Mouse (Mus musculus) small intestine, adult 2 months (tissue): ENCODE measurements at regions not wholly inside any gene's neighbourhood (a gene's known extent, or its start where the extent isn't known, plus 50 kb on each side); places are given as distances from the start of the nearest gene placed in this dataset.

ENCODE experiments used
- CTCF ChIP-seq: fragments of 200-500 bp; IDR thresholded peaks from 2 replicates; pipeline ENCODE4 v1.5.1; 2012; ENCODE audit warnings: low read depth, mild to moderate bottlenecking, control low read depth, inconsistent platforms, low read length, moderate library complexity, mixed read lengths; ENCODE audit not compliant: insufficient replicate concordance, insufficient read length; ENCODE audit errors: extremely low read depth
- POLR2A ChIP-seq: fragments of 200-500 bp; IDR thresholded peaks from 2 replicates; pipeline ENCODE4 v1.6.1; 2012; ENCODE audit warnings: low read depth, mild to moderate bottlenecking, control low read depth, inconsistent platforms, low read length, moderate library complexity

- no peak for TF ChIP-seq CTCF
- no peak for TF ChIP-seq POLR2A
These were observed 172.6 kb upstream of the Ccn2 start for GRCm38 (mm10) chr10:24422498-24423160.
